Mouse (Mus musculus) kidney, postnatal 0 days (tissue): ENCODE data around the gene Plekhn1. TPM values are rescaled to one million over a fixed set of nuclear protein-coding genes. Genes with fewer than 3 reads are reported as not detected.

Experiments used
- ATAC-seq: fragments of 200-750 bp; cut with Nextera tagmentation; replicated peaks from 2 replicates; pipeline ENCODE4 v1.8.0; 2017; ENCODE audit warnings: low read depth, moderate number of reproducible peaks, moderate TSS enrichment, moderate library complexity; ENCODE audit not compliant: low FRiP score
- DNase-seq: peaks from one replicate; pipeline ENCODE4 v3.0.0-alpha.2; 2016; ENCODE audit warnings: low spot score
- H3K27ac ChIP-seq: fragments of 300-500 bp; sonication (generic); 2 replicates; pipeline ENCODE4 v1.5.1; 2014; ENCODE audit warnings: mild to moderate bottlenecking
- H3K27me3 ChIP-seq: fragments of 300-500 bp; sonication (generic); 2 replicates; pipeline ENCODE4 v1.6.1; 2014; ENCODE audit warnings: low read length, mixed read lengths; ENCODE audit not compliant: insufficient read depth
- H3K36me3 ChIP-seq: fragments of 300-500 bp; sonication (generic); 2 replicates; pipeline ENCODE4 v1.6.1; 2014; ENCODE audit warnings: low read length, mixed read lengths; ENCODE audit not compliant: insufficient read depth
- H3K4me1 ChIP-seq: fragments of 300-500 bp; sonication (generic); replicated peaks from 2 replicates; pipeline ENCODE4 v1.6.1; 2014; ENCODE audit warnings: antibody characterized with exemption, low read length, mixed read lengths; ENCODE audit not compliant: insufficient read depth
- H3K4me2 ChIP-seq: fragments of 300-500 bp; sonication (generic); 2 replicates; pipeline ENCODE4 v1.6.1; 2014; ENCODE audit warnings: mild to moderate bottlenecking, low read length, moderate library complexity, mixed read lengths
- H3K4me3 ChIP-seq: fragments of 300-500 bp; sonication (generic); replicated peaks from 2 replicates; pipeline ENCODE4 v1.5.1; 2014; ENCODE audit warnings: low read depth, low read length
- H3K9ac ChIP-seq: fragments of 300-500 bp; sonication (generic); 2 replicates; pipeline ENCODE4 v1.6.1; 2014; ENCODE audit warnings: low read depth, low read length
- H3K9me3 ChIP-seq: fragments of 300-500 bp; sonication (generic); replicated peaks from 2 replicates; pipeline ENCODE4 v1.6.1; 2016; ENCODE audit warnings: low read length, inconsistent platforms, mixed read lengths
- CTCF ChIP-seq: IDR thresholded peaks from 2 replicates; pipeline ENCODE4 v1.5.1; 2016; ENCODE audit warnings: antibody characterized with exemption, low read depth, mild to moderate bottlenecking, moderate library complexity
- WGBS: fragments of 180-500 bp; shearing (Covaris S2); extraction: QIAGEN DNeasy Blood & Tissue Kit; methylation state at CpG from one replicate; pipeline ENCODE4 v1.1.7; 2014; 5-methylcytosine and 5-hydroxymethylcytosine counted together
- polyA plus RNA-seq: library from polyadenylated mRNA; unstranded; fragments of >200 nt; fragmentation: Nextera tagmentation; extraction: Ambion mirVana; gene quantifications from 2 replicates; pipeline ENCODE4 v1.2.1, GENCODE M21; 2015

Gene Plekhn1
- polyA plus RNA-seq, 1 experiment from 2014 or later = 12.7 TPM

DNA sequence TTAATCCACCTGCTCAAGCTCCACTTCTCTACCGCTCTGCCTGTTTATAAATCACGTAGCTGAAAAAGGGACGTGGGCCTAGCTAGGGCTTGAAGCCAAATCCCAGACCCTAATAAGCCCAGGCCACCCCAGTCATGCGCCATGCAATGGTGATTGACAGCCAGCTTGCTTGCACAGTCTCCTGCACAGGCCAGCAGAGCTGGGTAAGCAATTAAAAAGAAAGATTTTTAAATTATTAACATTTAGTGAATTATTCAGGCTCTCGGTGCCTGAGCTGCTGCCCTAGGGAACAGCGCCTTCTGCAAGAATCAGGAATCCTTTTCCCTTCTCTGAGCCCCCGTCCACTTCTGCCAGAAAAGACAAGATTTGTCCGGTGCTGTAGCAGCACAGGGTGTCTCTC lies 16.4 kb upstream of the Plekhn1 start:
- H3K4me2 ChIP-seq = no peak overlapping the region
- no peak overlapping the region for H3K9ac ChIP-seq
- H3K36me3 ChIP-seq = peaks cover 17% of the 10 kb centered on the region
- DNase-seq (no peak), ATAC-seq (no peak; the same call in 1 of the 2 replicates)
- peaks cover 16% of the 10 kb centered on the region for H3K27me3 ChIP-seq
- 58% methylated on average over 8 of the region's 8 CpGs for WGBS
- H3K9me3 ChIP-seq = no peaks in the 10 kb centered on the region
- no peak overlapping the region for H3K4me3 ChIP-seq
- H3K4me1 ChIP-seq = 0 out of 2 replicates have a peak, but pooled peaks cover 7% of the 10 kb centered on the region
- TF ChIP-seq CTCF = no peak
- no peak overlapping the region for H3K27ac ChIP-seq

DNA sequence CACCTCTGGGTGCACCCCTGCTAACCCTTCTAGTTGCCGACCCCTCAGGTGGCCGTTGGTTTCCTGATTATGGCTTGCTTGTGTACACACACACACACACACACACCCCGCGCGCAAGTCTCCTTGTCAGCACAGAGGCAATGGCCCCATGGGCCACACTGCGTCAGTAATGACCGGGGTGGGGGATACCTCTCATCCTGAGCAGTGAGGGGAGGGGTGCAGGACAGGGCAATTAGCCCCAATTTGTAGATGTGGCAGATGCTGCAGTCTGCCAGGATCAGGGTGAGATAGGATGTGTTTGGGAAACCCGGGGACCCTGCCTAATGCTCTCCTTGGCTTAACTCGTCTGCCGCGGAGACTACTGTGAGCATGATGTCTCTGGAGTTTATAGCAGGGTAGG lies 14.9 kb upstream of the Plekhn1 start:
- DNase-seq (no peak), ATAC-seq (no peak)
- no peak for TF ChIP-seq CTCF
- H3K4me2 ChIP-seq = no peak overlapping the region
- 60% methylated on average over 11 of the region's 11 CpGs for WGBS
- H3K9me3 ChIP-seq = no peaks in the 10 kb centered on the region
- no peak overlapping the region for H3K4me3 ChIP-seq
- peaks cover 6% of the 10 kb centered on the region for H3K27me3 ChIP-seq
- 0 out of 2 replicates have a peak, but pooled peaks cover 3% of the 10 kb centered on the region for H3K4me1 ChIP-seq
- peaks cover 28% of the 10 kb centered on the region for H3K36me3 ChIP-seq
- H3K27ac ChIP-seq = no peak overlapping the region
- no peak overlapping the region for H3K9ac ChIP-seq

DNA sequence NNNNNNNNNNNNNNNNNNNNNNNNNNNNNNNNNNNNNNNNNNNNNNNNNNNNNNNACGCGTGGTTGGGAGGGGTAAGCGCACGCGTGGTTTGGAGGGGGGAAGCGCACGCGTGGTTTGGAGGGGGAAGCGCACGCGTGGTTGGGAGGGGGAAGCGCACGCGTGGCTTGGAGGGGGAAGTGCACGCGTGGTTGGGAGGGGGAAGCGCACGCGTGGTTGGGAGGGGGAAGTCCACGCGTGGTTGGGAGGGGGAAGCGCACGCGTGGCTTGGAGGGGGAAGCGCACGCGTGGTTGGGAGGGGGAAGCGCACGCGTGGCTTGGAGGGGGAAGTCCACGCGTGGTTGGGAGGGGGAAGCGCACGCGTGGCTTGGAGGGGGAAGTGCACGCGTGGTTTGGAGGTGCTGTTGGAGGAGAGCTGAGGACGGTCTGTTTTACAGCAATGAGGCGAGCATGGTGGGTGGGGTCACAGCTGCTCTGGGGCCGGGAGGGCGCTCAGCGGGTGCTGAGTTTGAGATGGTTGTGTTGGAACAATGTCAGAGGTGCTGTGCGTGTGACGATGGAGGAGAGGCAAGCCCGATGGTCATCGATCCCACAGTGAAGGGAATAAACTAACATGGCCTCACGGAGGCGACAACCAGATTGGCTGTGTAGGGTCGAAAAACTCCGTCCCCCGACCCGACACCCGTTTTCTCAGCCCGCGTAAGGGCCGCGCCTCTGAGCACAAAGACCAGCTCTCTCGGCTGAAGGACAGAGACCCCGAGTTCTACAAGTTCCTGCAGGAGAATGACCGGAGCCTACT lies 2.2 kb upstream of the Plekhn1 start:
- ATAC-seq = no peak
- 23% methylated on average over 55 of the region's 60 CpGs for WGBS
- Histone ChIP-seq H3K36me3 (peaks cover 38% of the 10 kb centered on the region), H3K9me3 (no peaks in the 10 kb centered on the region), H3K9ac (peak overlapping the region; percentile 65), H3K4me2 (peak overlapping the region; percentile 89), H3K4me1 (peaks cover 7% of the 10 kb centered on the region; the same call in 1 of the 2 replicates), H3K27ac (no peak overlapping the region), H3K4me3 (peak overlapping the region; percentile 70), H3K27me3 (no peaks in the 10 kb centered on the region)
- TF ChIP-seq CTCF = no peak
- peak; percentile 33 for DNase-seq

DNA sequence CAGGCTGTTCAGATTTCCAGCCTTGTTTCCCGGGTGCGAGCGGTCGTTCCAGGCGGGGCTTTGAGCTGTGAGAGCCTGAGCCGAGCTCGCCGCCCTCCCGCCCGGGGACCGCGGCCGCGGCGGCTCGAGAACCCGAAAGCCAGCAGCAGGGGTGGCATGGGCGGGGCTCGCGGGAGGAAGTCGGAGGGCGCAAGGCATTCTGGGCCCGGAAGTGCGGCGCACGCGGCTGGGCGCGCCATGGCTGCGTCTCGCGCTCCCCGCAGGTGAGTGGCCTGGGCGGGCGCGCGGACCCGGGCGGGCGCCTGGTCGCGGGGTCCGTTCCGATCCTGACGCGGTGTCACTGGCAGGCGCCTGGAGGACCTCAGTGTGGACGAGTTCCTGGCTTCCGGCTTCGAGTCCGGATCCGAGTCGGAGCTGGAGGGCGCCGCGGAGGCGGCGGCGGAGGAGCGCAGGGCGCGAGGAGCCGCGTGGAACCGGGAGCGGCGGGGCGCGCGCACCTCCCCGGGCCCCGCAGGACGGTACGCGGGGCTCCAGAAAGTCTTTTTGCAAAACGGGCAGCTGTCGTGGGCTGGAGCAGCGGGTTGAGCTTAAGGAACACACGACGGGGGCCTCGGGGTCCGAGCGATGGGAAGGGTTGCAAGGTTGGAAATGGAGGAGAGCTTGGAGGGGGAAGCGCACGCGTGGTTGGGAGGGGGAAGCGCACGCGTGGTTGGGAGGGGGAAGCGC lies 1.3 kb upstream of the Plekhn1 start, which contains the start of gene Noc2l:
Gene Noc2l (plus strand): TSS at position 203 of the 726 bp plus-strand sequence.
- ATAC-seq = peak; percentile 88

DNA sequence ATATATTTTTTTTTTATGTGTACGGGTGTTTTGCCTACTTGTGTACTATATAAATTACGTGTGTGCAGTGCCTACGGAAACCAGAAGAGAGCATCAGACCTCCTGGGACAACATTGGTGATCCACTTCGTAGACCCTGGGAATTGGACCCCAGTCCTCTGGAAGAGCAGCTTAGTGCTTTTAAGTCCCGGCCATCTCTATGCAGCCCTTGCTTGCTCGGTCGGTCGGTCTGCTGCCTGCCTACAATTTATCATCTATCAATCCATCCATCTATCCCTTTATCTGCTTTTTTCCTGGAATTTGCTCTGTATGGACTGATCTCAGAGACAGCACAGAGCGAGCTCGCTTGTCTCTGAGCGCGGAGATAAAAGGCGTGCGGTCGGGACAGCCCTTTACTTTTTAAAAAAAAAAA lies 708 bp upstream of the Plekhn1 start:
- Histone ChIP-seq H3K4me3 (peak overlapping the region; percentile 70), H3K36me3 (peaks cover 33% of the 10 kb centered on the region), H3K9ac (peak overlapping the region; percentile 65; the same call in 1 of the 2 replicates), H3K27me3 (no peaks in the 10 kb centered on the region), H3K4me2 (peak overlapping the region; percentile 89), H3K27ac (peak overlapping the region; percentile 91), H3K9me3 (no peaks in the 10 kb centered on the region), H3K4me1 (peaks cover 7% of the 10 kb centered on the region; the same call in 1 of the 2 replicates)
- 1% methylated on average over 15 of the region's 15 CpGs for WGBS
- TF ChIP-seq CTCF = peak; percentile 52
- DNase-seq (peak; percentile 89), ATAC-seq (peak; percentile 16; the same call in 1 of the 2 replicates)

More for the DNA sequence above, 1.3 kb upstream of the Plekhn1 start, which contains the start of gene Noc2l:
- TF ChIP-seq CTCF = no peak
- H3K27me3 ChIP-seq = no peaks in the 10 kb centered on the region
- H3K4me3 ChIP-seq = peak within 1 kb of the TSS; percentile 70
- H3K4me1 ChIP-seq = peaks cover 7% of the 10 kb centered on the region; the same call in 1 of the 2 replicates
- H3K9me3 ChIP-seq = no peaks in the 10 kb centered on the region
- H3K36me3 ChIP-seq = peaks cover 38% of the 10 kb centered on the region
- peak within 1 kb of the TSS; percentile 89 for H3K4me2 ChIP-seq
- peak within 1 kb of the TSS; percentile 91 for H3K27ac ChIP-seq
- H3K9ac ChIP-seq = peak within 1 kb of the TSS; percentile 67
- DNase-seq = peak; percentile 96
- WGBS = under 1% methylated on average over 87 of the region's 90 CpGs

DNA sequence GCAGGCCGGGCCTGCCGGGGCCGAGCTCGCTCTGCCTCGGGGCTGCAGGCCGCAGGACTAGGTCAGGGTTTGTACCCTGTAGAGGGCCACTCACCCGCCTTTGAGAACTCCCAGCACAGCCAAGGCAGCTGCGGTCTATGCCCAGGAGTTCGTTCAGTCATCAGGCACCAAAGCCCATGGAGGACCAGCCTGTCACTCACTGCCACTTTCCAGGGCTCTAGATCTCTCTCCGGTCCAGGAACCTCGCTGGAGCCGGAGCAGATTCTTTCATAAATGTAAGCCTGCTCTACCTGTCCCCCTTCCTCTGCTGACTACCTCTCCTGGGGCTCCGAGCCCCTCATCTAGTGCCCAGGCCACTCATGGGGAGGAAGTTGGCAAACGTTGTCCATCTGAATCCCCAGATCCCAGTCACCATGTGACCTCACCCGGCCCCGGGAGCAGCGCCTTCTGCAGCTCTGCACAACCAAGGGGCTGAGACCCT lies 596 bp downstream of the Plekhn1 start:
- H3K4me2 ChIP-seq = peak overlapping the region; percentile 89
- H3K9me3 ChIP-seq = no peaks in the 10 kb centered on the region
- peaks cover 7% of the 10 kb centered on the region; the same call in 1 of the 2 replicates for H3K4me1 ChIP-seq
- 6% methylated on average over 17 of the region's 17 CpGs for WGBS
- peak overlapping the region; percentile 48 for H3K4me3 ChIP-seq
- DNase-seq (no peak), ATAC-seq (no peak)
- H3K27me3 ChIP-seq = no peaks in the 10 kb centered on the region
- H3K27ac ChIP-seq = peak overlapping the region; percentile 60
- peak overlapping the region; percentile 67 for H3K9ac ChIP-seq
- peaks cover 21% of the 10 kb centered on the region for H3K36me3 ChIP-seq
- no peak for TF ChIP-seq CTCF
